Mouse (Mus musculus) cortical plate, adult 2 months (tissue): ENCODE results near the gene Ccn1. TPM values are rescaled to one million over a fixed set of nuclear protein-coding genes. Genes with fewer than 3 reads are reported as not detected.

Experiments used
- H3K27ac ChIP-seq: fragments of 200-500 bp; 2 replicates; pipeline ENCODE4 v1.5.1; 2012; ENCODE audit warnings: low read length, control low read depth, inconsistent platforms; ENCODE audit not compliant: insufficient read depth
- H3K4me1 ChIP-seq: fragments of 200-500 bp; 2 replicates; pipeline ENCODE4 v1.6.1; 2011; ENCODE audit warnings: low read length; ENCODE audit not compliant: control insufficient read depth, insufficient read depth
- H3K4me3 ChIP-seq: fragments of 200-500 bp; 2 replicates; pipeline ENCODE4 v1.5.1; 2011; ENCODE audit warnings: mild to moderate bottlenecking, low read length, control low read depth; ENCODE audit not compliant: insufficient read depth
- CTCF ChIP-seq: fragments of 200-500 bp; IDR thresholded peaks from 2 replicates; pipeline ENCODE4 v1.5.1; 2011; ENCODE audit warnings: mild to moderate bottlenecking, control low read depth, low read length; ENCODE audit not compliant: insufficient read depth; ENCODE audit errors: extremely low read depth
- POLR2A ChIP-seq: fragments of 200-500 bp; IDR thresholded peaks from 2 replicates; pipeline ENCODE4 v1.6.1; 2011; ENCODE audit warnings: mild to moderate bottlenecking, low read length, control low read depth; ENCODE audit not compliant: insufficient read depth; ENCODE audit errors: extremely low read depth
- polyA plus RNA-seq: library from polyadenylated mRNA; depleted of rRNA; stranded (reverse); fragments of >200 nt; gene quantifications from 2 replicates; pipeline ENCODE4 v1.2.3, GENCODE M21; 2012

The Ccn1 gene
- polyA plus RNA-seq, 1 experiment = 16.5 TPM

GRCm38 (mm10) chr3:145676212-145676611, 26.4 kb upstream of the Ccn1 start:
- Histone ChIP-seq H3K4me3 (no peak overlapping the region), H3K27ac (no peak overlapping the region), H3K4me1 (0 out of 2 replicates have a peak, but pooled peaks cover 1% of the 10 kb centered on the region)
- no peak for TF ChIP-seq POLR2A

GRCm38 (mm10) chr3:145674815-145675214, 25.0 kb upstream of the Ccn1 start:
- no peaks in the 10 kb centered on the region for H3K4me1 ChIP-seq
- H3K27ac ChIP-seq = no peak overlapping the region
- TF ChIP-seq CTCF = no peak
- TF ChIP-seq POLR2A = no peak
- H3K4me3 ChIP-seq = no peak overlapping the region

DNA sequence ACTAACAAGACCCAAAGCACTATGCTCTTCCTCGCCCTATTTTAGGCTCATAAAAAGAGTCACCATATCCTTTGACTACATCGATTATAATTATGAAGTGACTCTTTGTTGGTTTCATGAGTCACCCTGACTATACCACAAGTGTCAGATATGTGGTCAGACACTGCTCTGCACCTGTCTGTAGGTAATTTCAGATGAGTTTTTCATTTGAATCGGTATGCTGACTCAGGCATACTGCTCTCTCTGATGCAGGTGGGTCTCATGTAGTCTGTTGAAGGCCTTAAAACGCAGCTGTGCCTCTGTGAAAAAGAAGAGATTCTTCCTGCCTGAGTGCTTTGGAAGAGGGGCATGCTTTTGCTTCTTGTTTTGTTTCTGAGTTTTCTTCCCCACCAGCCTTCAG, 16.6 kb upstream of the Ccn1 start:
- Histone ChIP-seq H3K4me1 (no peaks in the 10 kb centered on the region), H3K27ac (no peak overlapping the region), H3K4me3 (no peak overlapping the region)
- TF ChIP-seq POLR2A = no peak
- TF ChIP-seq CTCF = no peak

DNA sequence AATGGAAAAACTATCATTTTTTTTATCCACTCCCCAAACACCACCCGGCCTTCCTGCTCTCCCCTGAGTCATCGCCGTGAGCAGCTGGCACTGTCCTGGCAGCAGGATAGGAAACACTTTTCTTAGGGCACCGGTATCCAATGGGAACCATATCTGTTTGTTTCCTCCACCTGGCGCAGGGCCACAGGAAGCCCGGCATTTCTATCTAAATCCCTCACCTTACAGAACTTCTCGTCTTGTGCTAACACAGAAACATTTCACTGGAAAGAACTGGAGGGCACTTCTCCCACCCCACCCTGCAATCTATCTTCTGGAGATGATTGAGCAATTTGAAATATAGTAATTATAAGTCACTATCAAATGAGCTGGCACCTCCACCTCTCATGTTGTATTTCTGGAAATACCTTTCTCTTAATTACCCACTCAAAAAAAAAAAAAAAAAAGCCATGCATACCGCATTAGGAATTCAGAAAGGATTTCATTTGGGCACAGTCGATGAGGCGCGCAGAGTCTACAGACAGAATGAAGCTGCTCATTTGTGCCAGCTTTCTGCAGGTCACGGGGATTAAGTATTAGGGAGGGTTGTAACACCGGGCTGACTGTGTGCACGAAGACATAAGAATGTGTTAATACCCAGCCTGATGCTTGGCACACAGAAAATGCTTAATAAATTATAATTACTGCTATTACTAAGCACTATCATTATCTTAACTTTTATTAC, 7.4 kb upstream of the Ccn1 start:
- no peak overlapping the region for H3K27ac ChIP-seq
- TF ChIP-seq CTCF (no peak), POLR2A (no peak)

DNA sequence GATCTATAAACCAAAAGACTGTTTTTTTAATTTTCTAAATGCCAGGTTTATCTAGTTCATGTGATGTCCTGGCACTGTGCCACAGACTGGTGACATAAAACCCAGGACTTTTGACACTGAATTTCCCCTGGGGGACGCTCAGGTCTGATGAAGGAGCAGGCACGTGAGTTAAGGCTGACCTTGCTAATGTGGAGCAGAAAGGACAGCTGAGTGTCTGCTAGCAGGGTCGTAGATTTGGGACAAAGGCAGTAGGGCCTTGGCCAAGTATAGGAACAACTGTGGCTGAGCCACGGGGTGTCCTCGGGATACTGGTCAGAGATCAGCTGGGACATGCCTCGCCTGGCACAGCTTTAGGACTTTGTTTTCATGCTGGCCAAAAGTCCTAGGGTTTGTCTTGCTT, 5.2 kb upstream of the Ccn1 start:
- TF ChIP-seq CTCF = no peak
- TF ChIP-seq POLR2A = no peak
- Histone ChIP-seq H3K4me1 (peaks cover 2% of the 10 kb centered on the region; the same call in 1 of the 2 replicates), H3K27ac (no peak overlapping the region), H3K4me3 (no peak overlapping the region)

More for the DNA sequence above, 7.4 kb upstream of the Ccn1 start:
- Histone ChIP-seq H3K4me3 (no peak overlapping the region), H3K4me1 (peaks cover 2% of the 10 kb centered on the region; the same call in 1 of the 2 replicates)

DNA sequence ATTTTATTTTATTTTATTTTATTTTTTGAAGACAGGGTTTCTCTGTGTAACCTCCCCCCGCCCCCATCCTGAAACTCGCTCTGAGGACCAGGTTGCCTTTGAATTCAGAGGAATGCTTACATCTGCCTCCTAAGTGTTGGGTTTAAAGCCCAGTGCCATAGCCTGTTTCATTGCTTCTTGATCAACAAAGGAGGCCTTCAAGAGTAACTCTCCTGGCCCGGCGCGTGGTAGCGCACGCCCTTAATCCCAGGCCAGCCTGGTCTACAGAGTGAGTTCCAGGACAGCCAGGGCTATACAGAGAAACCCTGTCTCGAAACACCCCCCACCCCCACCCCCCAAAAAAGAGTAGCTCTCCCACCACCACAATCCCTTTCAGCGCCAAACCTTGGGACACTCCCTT, 4.2 kb upstream of the Ccn1 start:
- Histone ChIP-seq H3K27ac (no peak overlapping the region), H3K4me3 (no peak overlapping the region; the same call in 1 of the 2 replicates), H3K4me1 (peaks cover 2% of the 10 kb centered on the region; the same call in 1 of the 2 replicates)
- TF ChIP-seq POLR2A (no peak), CTCF (no peak)

- TF ChIP-seq POLR2A = no peak
- no peak for TF ChIP-seq CTCF
- Histone ChIP-seq H3K4me1 (peaks cover 2% of the 10 kb centered on the region; the same call in 1 of the 2 replicates), H3K27ac (peak overlapping the region; percentile 11; the same call in 1 of the 2 replicates), H3K4me3 (peak overlapping the region; percentile 40)
Measured at GRCm38 (mm10) chr3:145653191-145653940, 3.6 kb upstream of the Ccn1 start.

DNA sequence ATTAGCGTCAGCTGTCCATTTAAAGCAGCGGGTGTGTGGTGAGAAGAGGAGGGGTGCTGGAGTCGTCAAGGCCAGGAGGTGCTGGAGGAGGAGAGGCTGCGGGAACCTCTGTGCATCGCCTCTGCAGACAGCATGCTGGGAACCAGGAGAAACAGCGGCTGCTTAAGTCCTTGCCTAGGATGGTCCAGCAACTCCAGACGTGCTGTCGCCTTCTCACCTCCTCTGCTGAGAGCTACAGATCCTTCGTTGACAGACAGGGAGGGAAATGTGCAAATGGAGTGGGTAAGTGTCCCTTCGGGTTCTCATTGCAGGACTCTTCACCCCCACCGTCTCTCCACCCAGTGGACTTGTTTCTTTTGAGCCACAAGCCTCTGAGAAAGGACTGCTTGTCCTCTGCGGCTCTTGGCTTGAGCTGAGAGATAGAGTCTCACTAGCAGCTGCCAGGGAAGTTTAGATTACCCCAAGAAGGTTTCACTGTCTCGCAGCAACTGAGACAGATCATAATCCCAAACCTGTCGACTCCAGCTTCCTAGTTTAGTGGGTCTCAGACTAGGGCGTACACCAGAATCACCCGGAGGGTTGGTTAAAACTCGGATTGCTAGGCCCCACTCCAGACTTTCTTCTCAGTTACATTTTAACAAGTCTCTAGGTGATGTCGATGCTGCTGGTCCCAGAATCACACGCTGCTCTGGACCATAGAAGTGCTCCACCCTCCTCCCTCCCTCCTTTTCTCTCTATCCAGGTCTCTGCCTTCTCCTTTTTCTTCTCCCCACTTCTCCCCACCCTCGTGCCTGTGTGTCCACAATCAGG, 2.7 kb upstream of the Ccn1 start:
- H3K4me3 ChIP-seq = peak overlapping the region; percentile 40
- TF ChIP-seq CTCF (no peak), POLR2A (no peak)
- peak overlapping the region; percentile 11; the same call in 1 of the 2 replicates for H3K27ac ChIP-seq
- peaks cover 2% of the 10 kb centered on the region; the same call in 1 of the 2 replicates for H3K4me1 ChIP-seq

DNA sequence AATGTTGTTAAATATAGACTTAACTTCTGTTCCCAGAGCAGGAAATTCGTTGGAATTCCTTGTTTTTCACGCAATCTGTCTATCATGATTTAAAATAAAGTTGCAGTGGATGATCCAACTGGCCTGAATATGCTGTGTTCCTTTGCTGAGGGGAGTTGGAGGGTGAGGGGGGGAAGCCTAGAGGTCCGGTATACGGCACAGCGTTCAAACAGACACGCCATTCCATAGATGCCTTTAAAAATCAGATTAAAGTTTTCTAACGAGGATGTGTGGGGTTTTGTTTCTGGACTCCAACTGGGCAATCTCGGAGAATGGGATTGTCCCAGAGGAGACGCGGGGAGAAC, 2.2 kb upstream of the Ccn1 start:
- no peak overlapping the region for H3K27ac ChIP-seq
- peaks cover 2% of the 10 kb centered on the region; the same call in 1 of the 2 replicates for H3K4me1 ChIP-seq
- TF ChIP-seq CTCF = no peak
- TF ChIP-seq POLR2A = no peak
- H3K4me3 ChIP-seq = peak overlapping the region; percentile 40; the same call in 1 of the 2 replicates
